Mouse (Mus musculus) cortical plate, adult 2 months (tissue): Measurements from ENCODE around the gene Gm16223.

Experiments used
- CTCF ChIP-seq: fragments of 200-500 bp; IDR thresholded peaks from 2 replicates; pipeline ENCODE4 v1.5.1; 2011; ENCODE audit warnings: mild to moderate bottlenecking, control low read depth, low read length; ENCODE audit not compliant: insufficient read depth; ENCODE audit errors: extremely low read depth
- POLR2A ChIP-seq: fragments of 200-500 bp; IDR thresholded peaks from 2 replicates; pipeline ENCODE4 v1.6.1; 2011; ENCODE audit warnings: mild to moderate bottlenecking, low read length, control low read depth; ENCODE audit not compliant: insufficient read depth; ENCODE audit errors: extremely low read depth

- TF ChIP-seq POLR2A (no peak), CTCF (no peak)
These were observed at the start of gene Gm16223 for GRCm38 (mm10) chr5:42067476-42068187.
